Mouse (Mus musculus) E14TG2a.4 (cell line): ENCODE data around the gene Slc38a7.

ENCODE experiments used
- CTCF ChIP-seq: conservative IDR thresholded peaks from 2 replicates; pipeline ENCODE4 v1.5.1; 2014; ENCODE audit warnings: low read length
- NANOG ChIP-seq: IDR thresholded peaks from 2 replicates; pipeline ENCODE4 v1.6.1; 2014; ENCODE audit warnings: borderline replicate concordance, low read length, mixed read lengths
- POU5F1 ChIP-seq: IDR thresholded peaks from 2 replicates; pipeline ENCODE4 v1.6.1; 2014; ENCODE audit warnings: low read length, borderline replicate concordance

DNA sequence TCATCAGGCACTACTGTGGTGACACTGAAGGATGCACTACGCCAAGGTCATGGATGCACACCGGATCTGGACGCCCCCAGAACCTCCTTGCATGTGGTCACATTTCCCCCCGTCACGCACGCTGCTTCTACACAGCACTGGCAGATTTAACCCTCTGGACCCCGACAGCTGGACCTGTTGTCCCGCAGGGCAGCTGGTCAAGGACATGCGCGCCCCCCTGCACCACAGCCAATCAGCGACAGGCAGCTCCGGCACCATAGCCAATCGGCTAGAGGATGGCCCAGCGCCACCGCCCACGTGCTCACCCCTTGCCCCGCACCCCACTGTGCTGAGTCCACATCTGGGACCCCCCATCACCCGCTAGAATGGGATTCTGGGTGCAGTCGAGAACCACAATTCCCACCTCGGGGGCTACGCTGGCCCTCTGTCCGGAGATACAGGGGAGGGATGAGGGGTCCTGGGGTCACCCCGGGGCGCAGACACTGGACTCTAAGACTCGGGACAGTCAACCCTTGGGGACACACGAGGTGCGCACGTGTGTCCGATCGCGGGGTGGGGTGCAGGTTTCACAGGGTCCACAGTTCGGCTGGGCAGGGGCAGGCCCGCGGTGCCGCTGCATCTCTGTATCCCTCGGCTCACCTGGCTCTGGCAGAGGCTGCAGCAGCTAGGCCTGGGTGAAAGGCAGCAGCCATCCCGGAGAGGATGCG lies 34.4 kb upstream of the Slc38a7 start:
- TF ChIP-seq CTCF, result no peak
- TF ChIP-seq POU5F1, result no peak
- no peak for TF ChIP-seq NANOG
